Mouse (Mus musculus) kidney, adult 8-10 months (tissue): ENCODE measurements at regions not wholly inside any gene's neighbourhood (a gene's known extent, or its start where the extent isn't known, plus 50 kb on each side); places are given as distances from the start of the nearest gene placed in this dataset.
A peak's percentile ranks its signal among the peaks of the same experiment; 100 is the strongest.
"Not testable (repeated sequence)": the region's sequence is repeated elsewhere in the genome, so short reads cannot be mapped to it uniquely, and the experiment has no call there.

Experiments used
- DNase-seq, 2 experiments: peaks; one replicate each; pipeline ENCODE4 v3.0.0; 2022

DNA sequence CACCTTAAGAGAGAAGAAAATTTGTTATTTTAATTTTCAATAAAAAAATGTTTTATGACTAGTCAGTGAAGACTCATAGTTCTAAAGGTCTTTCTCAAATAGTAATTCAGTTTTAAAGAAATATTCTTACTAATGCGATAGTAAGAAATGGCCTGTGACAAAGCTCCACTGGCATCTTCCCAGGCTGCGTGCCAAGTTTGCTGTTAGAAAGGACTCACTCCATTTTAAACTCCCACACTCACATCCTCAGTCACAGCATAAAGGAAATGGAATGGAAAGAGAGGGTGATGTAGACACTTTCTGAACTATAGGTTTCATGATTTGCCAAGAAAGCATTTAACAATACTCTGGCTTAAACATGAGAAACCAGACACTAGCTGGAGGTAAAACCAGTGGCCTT, 436.6 kb downstream of the Mei4 start:
- no peak for DNase-seq

DNA sequence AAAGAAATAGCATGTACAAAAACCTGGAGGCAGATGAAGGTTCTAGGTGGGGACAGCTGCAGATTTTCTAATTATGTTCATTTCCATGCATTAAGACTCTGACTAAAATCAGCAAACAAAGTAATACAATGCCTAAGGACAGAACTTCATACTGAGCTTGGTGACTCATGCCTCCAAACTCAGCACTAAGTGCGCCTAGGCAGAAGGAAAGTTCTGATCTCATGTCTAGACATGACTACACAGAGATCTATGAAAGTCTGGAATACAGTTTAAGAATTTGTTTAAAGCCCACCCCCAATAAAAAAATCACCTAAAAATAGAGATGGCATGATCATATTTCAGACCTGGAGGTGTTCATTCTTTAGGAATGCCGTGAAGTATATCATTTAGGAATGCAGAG, 442.8 kb downstream of the Mei4 start:
- DNase-seq, result no peak

DNA sequence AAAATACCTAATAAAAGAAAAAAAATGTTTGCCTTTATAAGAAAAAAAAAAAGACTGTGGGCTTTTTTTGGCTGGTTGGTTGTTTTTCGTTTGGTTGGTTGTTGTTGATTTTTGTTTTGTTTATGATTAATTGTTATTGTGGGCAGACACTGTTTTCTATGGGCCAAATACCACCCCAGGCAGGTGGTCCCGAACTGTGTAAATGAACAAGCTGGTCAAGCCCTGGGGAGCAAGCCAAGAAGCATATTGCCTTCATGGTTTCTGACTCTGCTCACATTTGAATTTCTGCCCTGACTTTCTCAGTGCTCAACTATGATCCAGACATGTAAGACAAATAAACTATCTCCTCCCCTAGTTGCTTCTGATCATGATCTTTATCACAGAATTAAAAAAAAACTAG, 449.0 kb downstream of the Mei4 start:
- DNase-seq, result no peak

DNA sequence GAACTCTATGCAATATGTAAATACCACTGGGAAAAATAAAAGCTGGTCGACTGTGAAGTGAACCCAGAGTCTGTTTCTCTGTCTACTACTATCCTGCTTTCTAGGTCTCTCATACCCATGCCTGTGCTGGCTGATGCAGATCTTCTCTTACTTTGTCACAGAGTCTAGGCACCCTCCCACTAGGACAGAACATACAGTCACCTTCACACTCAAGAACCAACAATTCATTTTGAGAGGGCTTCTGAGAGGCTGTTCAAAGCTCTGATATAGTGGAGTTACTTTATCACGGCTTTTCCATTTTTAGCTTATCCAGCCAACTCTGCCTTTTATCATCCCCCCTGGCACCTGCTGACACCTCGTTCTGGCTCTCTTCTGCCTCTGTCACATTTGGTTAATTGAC, 477.0 kb downstream of the Mei4 start:
- no peak for DNase-seq

DNA sequence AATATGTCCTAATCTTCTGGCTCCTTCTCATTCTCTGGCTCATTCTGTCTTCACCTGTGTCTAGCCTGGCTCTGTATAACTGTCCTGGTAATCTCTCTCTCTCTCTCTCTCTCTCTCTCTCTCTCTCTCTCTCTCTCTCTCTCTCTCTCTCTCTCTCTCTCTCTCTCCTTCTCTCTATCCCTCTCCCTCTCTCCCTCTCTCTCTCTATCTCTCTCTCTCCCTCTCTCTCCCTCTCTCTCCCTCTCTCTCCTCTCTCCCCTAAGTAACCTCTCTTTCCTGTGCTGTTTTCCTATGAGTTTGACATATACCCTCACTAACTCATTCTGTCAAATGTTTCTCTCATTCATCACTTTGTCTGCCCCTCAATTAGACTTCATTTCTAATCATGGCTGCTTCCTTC, 478.6 kb upstream of the Irak1bp1 start:
- not testable (repeated sequence) for DNase-seq

DNA sequence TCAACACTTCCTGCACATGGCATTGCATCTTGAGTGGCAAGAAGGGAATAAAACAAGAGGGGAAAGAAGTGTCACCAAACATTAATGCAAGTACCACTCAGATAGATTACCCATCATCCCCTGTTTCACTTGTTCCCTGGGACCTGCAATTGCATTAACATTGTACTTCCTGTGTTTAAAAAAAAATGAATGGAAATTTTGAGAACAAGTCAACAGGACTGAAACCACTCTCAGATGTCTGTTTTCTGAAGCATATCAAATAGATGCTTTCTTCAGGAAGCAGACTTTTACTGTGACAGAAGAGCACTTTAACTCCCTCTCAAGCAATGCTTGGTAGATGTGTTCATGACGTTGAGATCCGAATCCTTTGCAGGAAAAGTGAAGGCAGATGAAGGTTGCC, 469.8 kb upstream of the Irak1bp1 start:
- DNase-seq, result no peak

DNA sequence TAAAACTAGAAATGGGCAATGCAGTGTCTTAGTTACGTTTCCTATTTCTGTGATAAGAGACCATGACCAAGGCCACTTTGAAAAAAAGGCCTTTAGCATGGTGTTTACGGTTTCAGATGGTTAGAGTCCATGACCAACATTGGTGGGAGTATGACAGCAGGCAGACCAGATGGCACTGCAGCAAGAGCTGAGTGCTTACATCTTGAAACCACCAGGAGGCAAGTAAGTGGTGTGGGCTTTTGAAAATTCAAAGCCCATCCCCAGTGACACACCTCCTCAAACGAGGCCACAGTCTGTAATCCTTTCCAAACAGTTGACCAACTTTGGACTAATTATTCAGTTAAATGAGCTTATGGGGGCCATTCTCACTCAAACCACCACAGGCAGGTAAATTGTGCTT, 427.0 kb upstream of the Irak1bp1 start:
- no peak for DNase-seq

DNA sequence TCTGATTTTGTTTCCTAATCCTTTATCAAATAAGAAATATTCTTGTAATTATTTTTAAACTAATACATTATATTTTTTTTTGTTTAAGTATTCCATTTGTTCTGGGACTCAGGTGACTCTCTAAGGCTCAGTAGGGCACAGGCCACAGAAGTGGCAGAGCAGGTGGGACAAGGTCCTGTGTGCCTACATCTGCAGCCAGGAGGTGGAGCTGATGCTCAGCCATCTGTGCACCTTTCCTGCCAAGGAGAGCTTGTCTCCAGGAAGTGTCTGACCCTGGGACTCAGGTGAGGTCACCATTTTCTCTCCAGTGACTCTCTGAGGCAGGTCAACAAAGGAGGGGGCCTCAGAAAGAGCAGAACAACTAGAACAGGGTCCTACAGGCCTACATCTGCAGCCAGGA, 425.3 kb upstream of the Irak1bp1 start:
- peak; percentile 0 to 1 for DNase-seq

DNA sequence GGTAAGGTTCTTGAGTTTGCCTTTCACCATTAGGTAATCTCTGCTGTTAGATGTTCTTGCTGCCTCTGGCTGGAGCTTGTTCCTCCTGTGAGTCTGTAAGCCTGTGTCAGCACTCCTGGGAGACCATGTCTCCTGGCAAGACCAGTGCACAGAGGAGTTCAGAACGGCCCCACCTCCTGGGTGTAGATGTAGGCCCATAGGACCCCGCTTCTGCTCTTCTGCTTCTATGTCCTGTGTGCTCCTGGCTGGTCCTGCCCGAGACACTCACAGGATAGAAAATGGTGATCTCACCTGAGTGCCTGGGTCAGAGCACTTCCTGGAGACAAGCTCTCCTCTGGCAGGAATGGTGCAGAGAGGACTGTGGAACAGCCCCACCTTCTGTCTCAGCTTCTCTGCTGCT, 422.2 kb upstream of the Irak1bp1 start:
- DNase-seq, result no peak

DNA sequence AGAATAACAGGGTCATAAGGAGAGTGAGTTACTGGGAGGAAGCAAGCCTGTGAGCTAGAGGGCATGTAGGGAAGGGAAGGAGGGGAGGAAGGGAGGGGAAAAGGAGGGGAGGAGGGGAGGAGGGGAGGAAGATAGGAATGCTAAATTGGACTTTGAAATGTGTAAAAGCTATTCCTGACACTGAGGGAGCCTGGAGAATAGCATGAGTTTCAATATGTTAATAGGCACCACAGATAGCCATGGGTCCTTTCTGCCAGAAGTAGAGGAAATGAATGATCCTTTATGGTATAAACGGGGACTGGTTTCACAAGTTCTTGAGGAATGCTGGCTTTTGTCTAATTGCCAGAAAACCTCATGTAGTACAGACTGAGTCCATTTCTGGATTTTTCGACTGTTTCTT, 420.4 kb upstream of the Irak1bp1 start:
- no peak for DNase-seq
